Mouse (Mus musculus): Measurements from ENCODE around the gene Smpd1.

Gene Smpd1

GRCm38 (mm10) chr7:105554212-105554942, at the start of gene Smpd1:
Gene Smpd1 (plus strand): TSS chr7:105554360.
- DNase-seq = peak; percentile 97

DNA sequence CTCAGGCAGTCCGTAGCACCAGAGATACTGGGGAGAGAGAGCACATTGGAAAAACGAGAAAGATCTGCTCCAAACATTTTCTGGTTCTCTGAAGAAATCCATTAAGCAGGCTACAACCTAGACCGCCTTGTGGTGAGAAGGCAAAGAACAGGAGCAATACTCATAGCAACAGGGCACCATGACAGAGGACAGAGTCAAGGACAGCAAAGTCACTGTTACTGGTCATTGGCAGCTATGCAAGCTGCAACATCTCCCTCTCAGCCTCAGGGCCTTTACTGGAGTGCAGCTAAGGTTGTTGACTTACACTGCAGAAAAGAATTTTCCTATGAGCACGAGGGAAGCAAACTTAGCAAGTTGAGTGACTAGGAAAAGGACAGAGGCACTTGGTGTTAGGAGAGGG, 46.9 kb upstream of the Smpd1 start:
- DNase-seq = no peak

DNA sequence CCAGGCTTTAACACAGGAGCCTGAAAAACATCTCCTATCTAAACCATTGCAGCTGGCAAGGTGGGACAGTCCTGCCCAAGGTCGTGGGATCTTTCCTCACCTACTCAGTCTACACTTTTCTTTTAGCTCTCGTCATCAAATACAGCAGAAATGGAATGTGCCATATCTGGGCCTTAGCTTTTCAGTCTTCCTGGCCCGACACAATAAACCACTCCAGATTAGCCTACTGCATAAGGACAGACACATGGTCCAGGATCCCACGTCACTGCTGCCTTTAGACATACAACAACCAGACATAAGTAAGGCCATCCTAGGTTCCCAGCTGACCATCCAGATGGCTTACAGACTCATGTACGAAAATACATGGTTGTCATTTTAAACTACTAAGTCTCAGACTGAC, 44.0 kb upstream of the Smpd1 start:
- no peak for DNase-seq

GRCm38 (mm10) chr7:105513845-105514291, 40.3 kb upstream of the Smpd1 start:
- DNase-seq = no peak

- no peak for DNase-seq
Observed at GRCm38 (mm10) chr7:105514561-105514960, 39.6 kb upstream of the Smpd1 start.

DNA sequence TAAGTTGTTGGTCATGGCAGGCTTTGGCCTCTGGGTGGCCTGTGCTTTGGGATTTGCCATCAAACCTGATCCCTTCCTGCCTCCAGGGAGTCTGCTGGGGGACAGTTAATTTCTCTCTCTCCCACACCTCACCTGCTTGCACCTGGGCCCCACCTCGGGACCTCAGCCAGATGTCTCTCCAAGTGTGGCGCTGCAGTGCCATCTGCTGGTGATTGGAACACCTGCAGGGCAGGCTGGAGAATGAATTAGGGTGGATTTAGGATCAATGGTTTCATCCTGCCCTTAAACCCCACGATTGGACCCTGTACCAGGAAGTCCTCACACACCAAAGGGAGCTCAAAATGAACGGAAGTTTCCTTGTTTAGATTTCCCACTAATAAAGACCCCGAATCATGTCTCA, 39.0 kb upstream of the Smpd1 start:
- peak; percentile 40 for DNase-seq

DNA sequence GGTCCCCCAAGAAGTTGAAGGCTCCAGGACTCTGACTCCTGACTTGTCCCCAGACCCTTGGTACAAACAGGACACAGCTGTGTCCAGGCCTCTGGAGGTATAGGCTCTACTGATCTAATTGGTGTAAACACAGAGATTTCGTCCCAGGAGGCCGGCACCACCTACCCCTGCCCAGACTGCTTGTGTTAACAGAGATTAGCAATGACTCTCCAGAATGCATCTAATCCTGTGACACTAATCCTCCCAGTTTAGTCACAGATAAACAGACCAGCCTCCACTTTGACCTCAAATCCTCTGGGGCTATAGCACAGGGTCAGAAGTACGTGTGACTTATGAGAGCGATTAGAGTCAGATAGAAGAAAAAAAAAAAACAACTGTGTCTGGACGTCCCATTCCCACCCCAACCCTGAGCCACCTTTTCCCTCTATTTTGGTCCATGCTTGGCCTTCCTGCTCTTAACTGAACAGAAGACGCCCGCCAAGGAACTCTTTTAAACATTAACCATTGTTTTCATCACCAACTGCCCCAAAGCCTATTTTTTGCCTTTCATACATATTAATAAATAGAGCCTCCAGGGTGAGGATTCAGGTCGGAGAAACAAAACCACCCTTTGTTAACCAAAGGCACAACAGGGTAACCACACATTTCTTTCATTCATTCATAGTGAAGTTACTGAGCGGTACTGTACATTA, 37.3 kb upstream of the Smpd1 start:
- no peak for DNase-seq

GRCm38 (mm10) chr7:105519336-105519735, 34.8 kb upstream of the Smpd1 start:
- peak; percentile 42 for DNase-seq

GRCm38 (mm10) chr7:105519771-105520170, 34.4 kb upstream of the Smpd1 start:
- no peak for DNase-seq

- no peak for DNase-seq
Observed at GRCm38 (mm10) chr7:105520201-105520600, 34.0 kb upstream of the Smpd1 start.

DNA sequence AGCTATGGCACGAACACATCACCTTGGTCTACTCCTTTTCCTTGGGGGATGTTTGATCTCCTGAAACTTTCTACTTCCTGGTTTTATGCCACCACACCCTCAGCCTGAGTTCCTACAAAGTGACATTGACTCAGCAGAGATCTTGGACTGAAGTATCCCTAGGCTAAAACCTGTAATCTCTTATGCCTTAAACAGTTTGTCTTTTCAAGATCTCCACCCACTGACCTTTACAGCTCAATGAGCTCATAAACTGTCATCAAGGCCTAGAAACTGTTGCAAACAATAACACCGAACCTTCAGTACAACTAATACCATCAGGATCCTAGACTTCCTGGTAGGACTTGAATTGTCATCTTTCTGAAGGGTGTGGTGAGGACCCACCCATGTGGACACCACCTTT, 29.9 kb upstream of the Smpd1 start:
- DNase-seq = no peak

DNA sequence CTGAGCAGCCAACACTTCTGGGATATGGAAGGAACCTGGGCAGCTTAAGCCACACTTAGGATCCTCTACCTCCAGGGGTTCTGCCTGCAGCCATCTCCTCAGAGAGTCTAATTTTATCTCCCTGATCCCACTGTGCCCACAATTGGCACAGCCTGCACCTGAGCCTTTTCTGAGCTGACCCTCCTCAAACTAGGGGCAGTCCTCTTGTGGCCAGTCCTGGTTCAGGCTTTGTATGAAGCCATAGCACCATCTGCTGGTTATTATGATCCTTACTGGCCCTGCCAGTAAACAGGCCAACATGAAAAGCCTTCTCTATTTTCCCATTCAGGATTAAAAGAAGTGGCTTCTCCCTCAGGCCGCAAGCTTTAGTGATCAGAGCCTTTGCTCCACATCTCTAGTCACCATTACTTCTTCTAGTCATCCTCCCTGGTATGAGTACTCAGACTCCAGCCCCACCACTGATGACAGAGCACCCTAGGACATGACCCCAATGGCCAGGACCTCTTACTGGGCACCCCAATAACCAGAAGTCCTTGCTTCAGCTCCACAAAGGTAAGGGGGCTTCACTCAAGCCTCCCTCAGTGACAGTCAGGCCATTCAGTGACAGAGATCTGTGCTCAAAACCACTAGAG, 26.7 kb upstream of the Smpd1 start:
- no peak for DNase-seq

- no peak for DNase-seq
Observed at GRCm38 (mm10) chr7:105528094-105528493, 26.1 kb upstream of the Smpd1 start.

GRCm38 (mm10) chr7:105534162-105534561, 20.0 kb upstream of the Smpd1 start:
- no peak for DNase-seq

- DNase-seq = no peak
Observed at GRCm38 (mm10) chr7:105545986-105546385, 8.2 kb upstream of the Smpd1 start.

DNA sequence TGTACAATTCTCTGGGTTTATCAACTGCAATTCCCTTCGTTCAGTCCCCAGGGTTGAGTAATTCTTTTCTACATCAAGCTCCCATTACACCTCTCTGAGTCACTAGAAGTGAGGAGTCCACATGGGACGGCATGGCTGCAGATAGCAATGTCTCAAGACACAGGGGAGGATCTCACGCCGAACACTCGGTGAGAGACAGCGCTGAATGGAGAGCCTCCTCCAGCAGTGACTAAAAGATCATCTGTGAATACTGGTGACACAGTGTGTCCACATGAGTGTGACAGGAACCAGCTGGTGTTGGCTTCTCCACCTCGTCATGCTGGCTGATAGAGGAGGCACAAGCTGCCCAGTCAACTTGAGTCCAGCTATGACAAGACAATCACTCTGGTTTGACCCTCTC, 6.2 kb upstream of the Smpd1 start:
- DNase-seq = no peak

DNA sequence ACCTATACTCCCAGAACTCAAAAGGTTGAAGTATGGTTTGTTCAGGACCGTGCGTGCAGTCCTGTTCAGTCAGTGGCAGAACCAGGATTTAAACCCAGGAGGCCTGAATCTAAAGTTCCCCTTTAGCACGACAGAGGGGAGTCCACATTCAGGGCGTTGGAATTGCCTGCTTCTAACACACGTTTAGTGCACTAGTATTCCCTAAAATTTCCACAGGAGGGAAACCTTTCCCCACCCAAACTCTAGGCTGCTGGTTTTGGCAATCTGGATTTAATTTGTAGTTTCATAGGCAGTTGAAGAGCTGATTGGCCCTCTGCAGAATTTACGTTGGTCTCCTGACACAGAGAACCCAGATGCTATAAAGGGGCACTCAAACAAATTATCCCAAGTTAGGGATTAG, 5.1 kb upstream of the Smpd1 start:
- DNase-seq = no peak

DNA sequence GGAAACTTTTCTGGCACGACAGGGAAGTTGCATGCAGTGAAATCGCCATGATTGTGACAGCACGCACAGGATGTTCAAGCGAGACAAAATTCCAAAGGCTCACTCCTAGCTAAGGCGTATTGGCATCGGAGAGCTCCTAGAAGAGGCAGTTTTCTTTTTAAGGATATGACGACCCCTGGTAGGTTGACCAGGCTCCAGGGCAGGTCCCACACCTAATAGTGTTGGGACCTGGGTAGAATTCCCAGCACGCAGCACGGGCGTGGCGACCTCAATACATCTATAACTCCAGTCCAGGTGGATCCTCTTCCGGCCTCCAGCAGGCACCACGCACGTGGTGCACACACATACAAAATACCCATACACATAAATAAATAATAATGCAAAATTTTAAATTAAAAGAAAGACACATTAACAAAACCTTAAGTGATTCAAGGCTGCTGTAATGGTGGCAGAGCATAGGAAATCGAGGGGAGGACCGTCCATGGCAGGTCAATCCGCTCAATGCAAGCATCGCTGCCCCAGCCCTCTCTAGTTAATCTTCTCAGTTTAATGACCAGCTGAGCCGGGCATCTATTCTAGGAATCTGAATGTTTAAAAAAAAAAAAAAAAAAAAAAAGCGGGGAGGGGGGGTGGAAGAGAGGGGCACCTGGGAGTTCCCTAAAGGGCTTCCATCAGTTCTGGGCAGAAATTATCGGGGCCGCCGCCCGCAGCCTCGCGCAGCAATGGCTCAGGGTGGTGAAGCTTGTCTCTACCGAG, 526 bp upstream of the Smpd1 start:
- DNase-seq = peak; percentile 70

GRCm38 (mm10) chr7:105555571-105555970, 1.4 kb downstream of the Smpd1 start:
- DNase-seq = no peak

DNA sequence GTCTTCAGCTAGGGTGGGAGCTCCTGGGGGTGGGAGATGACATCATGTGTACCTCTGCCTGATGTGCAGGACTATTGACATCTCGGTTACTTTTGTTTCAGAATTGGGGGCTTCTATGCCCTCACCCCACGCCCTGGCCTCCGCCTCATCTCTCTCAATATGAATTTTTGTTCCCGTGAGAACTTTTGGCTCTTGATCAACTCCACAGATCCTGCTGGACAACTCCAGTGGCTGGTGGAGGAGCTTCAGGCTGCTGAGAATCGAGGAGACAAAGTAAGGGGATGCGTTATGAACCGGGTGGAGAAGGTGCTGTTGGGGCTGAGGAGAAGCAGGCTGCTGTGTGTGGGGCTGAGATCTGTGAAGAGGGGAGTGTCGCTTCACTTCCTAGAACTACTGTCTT, 2.2 kb downstream of the Smpd1 start:
- no peak for DNase-seq

- DNase-seq = no peak
Observed at GRCm38 (mm10) chr7:105557671-105558070, 3.5 kb downstream of the Smpd1 start.

- no peak for DNase-seq
Observed at GRCm38 (mm10) chr7:105559016-105559415, 4.9 kb downstream of the Smpd1 start.

- no peak for DNase-seq
Observed at GRCm38 (mm10) chr7:105562317-105562716, 8.2 kb downstream of the Smpd1 start.

Data from cerebellum, adult 9-11 months (tissue).